Mouse (Mus musculus): ENCODE data around the gene Pi4ka. TPM values are rescaled to one million over a fixed set of nuclear protein-coding genes. Genes with fewer than 3 reads are reported as not detected.

Pi4ka gene
- 68.1 and 93.9 TPM in 2 replicates for total RNA-seq (2017)

- ATAC-seq (ENCODE audit: extremely low read depth, insufficient number of reproducible peaks, low FRiP score, poor library complexity, severe bottlenecking), result peak; percentile 88
Measured at GRCm38 (mm10) chr16:17405736-17406443, at the start of gene Pi4ka, which contains the start of gene Snap29. Gene Pi4ka (minus strand): TSS chr16:17406314. Gene Snap29 (plus strand): TSS chr16:17405986.

GRCm38 (mm10) chr16:17452373-17452715 is 46.2 kb upstream of the Pi4ka start:
- ATAC-seq (ENCODE audit: extremely low read depth, insufficient number of reproducible peaks, low FRiP score, poor library complexity, severe bottlenecking), result no peak

- ATAC-seq (ENCODE audit: extremely low read depth, insufficient number of reproducible peaks, low FRiP score, poor library complexity, severe bottlenecking), result peak; percentile 95
Measured at GRCm38 (mm10) chr16:17451541-17452372, 45.6 kb upstream of the Pi4ka start, which contains the start of gene Crkl. Gene Crkl (plus strand): TSS chr16:17451987.

DNA sequence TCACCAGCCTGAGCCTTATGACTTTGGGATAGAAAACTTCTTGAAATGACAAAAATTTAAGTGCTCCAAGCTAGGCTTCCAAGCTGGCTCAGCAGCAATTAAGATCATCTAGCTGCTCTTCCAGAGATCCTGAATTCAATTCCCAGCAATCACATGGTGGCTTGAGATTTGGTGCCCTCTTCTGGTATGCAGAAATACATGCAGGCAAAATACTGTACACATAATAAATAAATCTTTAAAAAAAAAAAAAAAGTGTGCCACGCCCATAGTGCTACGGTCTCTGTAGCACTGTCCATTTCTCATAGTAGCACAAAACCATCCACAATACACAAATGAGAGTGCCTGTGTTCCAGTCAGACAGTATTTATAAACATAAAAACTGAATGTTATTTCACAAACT is 26.5 kb upstream of the Pi4ka start:
- ATAC-seq (ENCODE audit: extremely low read depth, insufficient number of reproducible peaks, low FRiP score, poor library complexity, severe bottlenecking), result no peak

GRCm38 (mm10) chr16:17423021-17423420 is 16.9 kb upstream of the Pi4ka start:
- no peak for ATAC-seq (ENCODE audit: extremely low read depth, insufficient number of reproducible peaks, low FRiP score, poor library complexity, severe bottlenecking)

- no peak for ATAC-seq (ENCODE audit: extremely low read depth, insufficient number of reproducible peaks, low FRiP score, poor library complexity, severe bottlenecking)
Measured at GRCm38 (mm10) chr16:17410209-17410608, 4.1 kb upstream of the Pi4ka start.

DNA sequence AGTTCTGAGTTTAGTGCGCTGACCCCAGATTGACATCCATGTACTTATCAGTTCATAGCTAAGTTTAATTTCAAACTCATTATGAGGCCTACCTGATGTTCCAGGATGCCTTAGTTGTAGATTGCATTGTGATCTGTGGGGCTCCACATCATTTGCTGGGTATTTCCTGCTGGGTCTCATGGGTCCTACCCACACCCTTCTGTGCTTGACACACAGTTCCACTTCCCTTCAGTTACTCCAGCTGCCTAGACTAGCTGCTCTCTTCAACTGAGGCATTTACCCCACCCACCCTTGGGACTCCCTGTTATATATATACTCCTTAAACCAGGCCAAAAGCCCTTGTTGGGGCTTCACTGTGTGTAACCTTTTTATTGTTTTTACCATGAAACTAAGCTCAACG is 2.9 kb upstream of the Pi4ka start:
- peak; percentile 53; the same call in 1 of the 2 replicates for ATAC-seq (ENCODE audit: extremely low read depth, insufficient number of reproducible peaks, low FRiP score, poor library complexity, severe bottlenecking)

DNA sequence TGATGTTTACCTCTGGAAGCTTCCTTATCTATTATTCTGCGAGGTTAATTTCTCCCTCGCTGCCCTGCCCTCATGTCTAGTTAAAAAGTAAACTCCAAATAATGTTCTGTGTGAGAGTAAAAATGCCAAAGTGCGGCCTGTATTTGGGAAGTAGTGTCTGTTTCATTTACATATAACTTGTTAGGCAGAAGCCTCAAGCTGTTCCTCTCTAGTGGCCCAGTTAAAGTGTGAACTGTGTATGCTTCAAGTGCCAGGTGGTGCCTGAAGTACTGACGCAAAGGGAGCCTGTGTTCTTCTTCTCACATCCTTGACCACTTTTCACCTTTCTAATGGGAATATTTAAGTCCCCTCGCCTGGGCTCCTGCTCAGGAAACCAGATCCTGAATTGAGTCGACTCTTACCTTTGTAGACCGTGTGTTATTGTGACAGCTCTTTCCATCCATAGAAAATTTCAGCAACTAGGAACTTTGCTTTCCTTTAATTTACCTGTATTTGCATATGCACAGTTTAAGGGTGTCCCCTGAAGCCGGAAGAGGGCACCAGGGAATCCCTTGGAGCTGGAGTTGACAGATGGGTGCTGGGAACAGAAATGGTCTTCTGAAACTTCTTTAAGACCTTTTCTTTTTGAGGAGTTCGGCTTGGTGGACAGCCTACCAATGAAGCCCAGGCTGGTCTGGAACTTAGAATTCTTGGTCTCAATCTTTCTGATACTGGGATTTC is 558 bp upstream of the Pi4ka start:
- ATAC-seq (ENCODE audit: extremely low read depth, insufficient number of reproducible peaks, low FRiP score, poor library complexity, severe bottlenecking), result no peak

GRCm38 (mm10) chr16:17405271-17405696 is 830 bp downstream of the Pi4ka start:
- ATAC-seq (ENCODE audit: extremely low read depth, insufficient number of reproducible peaks, low FRiP score, poor library complexity, severe bottlenecking), result no peak

- peak; percentile 43; the same call in 1 of the 2 replicates for ATAC-seq (ENCODE audit: extremely low read depth, insufficient number of reproducible peaks, low FRiP score, poor library complexity, severe bottlenecking)
Measured at GRCm38 (mm10) chr16:17402855-17403254, 3.3 kb downstream of the Pi4ka start.

- ATAC-seq (ENCODE audit: extremely low read depth, insufficient number of reproducible peaks, low FRiP score, poor library complexity, severe bottlenecking), result no peak
Measured at GRCm38 (mm10) chr16:17392784-17393183, 13.3 kb downstream of the Pi4ka start.

- ATAC-seq (ENCODE audit: extremely low read depth, insufficient number of reproducible peaks, low FRiP score, poor library complexity, severe bottlenecking), result no peak
Measured at GRCm38 (mm10) chr16:17383594-17384326, 22.4 kb downstream of the Pi4ka start.

DNA sequence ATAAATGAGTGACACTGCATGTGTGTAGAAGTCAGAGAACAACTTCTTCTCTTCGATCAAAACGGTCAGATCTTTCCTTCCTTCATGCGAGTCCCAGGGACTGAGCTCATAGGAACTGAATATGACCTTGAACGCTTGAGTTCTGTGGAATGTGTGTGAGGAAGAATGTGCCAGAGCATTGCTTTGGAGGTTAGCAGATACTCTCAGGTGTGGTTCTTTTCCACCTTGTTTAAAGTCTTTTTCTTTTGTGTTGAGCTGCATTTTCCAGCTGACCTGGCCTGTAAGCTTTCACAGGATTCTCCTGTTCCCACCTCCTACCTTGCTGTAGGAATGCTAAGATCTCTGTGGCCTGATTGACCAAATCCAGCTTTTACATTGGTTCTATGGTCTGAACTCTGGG is 23.8 kb downstream of the Pi4ka start:
- no peak for ATAC-seq (ENCODE audit: extremely low read depth, insufficient number of reproducible peaks, low FRiP score, poor library complexity, severe bottlenecking)

DNA sequence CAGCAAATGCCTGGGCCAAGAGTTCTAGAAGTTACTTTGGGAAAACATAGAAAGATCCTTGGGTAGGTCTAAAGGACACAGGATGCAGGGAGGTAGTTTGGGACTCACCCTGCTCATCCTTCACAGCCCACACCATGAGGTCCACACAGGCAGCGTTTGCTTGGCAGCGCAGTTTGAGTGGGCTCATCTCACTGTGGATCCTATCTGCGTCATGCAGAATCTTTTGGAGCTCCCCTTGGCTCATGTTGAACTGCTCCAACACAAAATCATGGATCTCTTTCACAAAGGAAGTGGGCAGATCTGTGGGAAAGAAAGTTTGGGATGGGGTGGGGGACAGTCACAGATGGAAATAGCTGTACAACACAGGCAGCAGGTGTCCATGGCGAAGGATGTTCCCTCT is 47.3 kb downstream of the Pi4ka start:
- no peak for ATAC-seq (ENCODE audit: extremely low read depth, insufficient number of reproducible peaks, low FRiP score, poor library complexity, severe bottlenecking)

DNA sequence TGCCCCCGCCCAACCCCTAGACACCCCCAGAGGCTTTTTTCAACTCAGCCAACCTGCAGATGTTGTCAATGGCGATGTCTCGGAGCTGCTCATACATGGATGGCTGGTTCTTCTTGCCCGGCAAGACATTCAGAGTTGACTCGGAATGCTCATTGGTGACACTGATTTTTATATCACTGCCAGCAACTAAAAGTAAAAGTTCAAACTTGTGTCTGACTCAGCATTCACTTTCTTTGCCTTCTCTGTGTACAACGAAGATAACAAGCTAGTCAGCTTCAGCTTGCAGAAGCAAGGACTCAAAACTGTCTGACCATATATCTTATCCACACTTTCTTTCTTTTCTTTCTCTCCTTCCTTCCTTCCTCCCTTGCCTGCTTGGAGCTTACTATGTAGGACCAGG is 50.1 kb downstream of the Pi4ka start:
- no peak for ATAC-seq (ENCODE audit: extremely low read depth, insufficient number of reproducible peaks, low FRiP score, poor library complexity, severe bottlenecking)

GRCm38 (mm10) chr16:17346766-17347165 is 59.3 kb downstream of the Pi4ka start:
- no peak for ATAC-seq (ENCODE audit: extremely low read depth, insufficient number of reproducible peaks, low FRiP score, poor library complexity, severe bottlenecking)

DNA sequence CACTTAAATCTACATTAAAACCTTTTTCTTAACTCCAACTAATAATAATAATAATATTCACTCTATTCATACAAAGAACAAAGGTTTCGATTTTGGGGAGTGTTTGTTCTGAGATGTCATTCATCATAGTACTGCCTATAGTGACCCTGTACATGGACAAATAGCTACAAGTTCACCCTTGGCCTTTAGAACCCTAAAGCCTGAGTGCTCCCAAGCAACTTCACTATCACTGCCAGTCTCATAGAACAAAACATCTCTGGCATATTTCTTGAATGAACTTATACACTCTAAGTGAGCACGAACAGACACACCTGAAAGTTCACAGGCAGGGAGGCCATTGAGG is 60.3 kb downstream of the Pi4ka start:
- no peak for ATAC-seq (ENCODE audit: extremely low read depth, insufficient number of reproducible peaks, low FRiP score, poor library complexity, severe bottlenecking)

GRCm38 (mm10) chr16:17345141-17345812 is 60.8 kb downstream of the Pi4ka start:
- ATAC-seq (ENCODE audit: extremely low read depth, insufficient number of reproducible peaks, low FRiP score, poor library complexity, severe bottlenecking), result no peak
